Mouse (Mus musculus) embryonic facial prominence, embryonic 14.5 days (tissue): ENCODE measurements around the gene Tat. TPM values are rescaled to one million over a fixed set of nuclear protein-coding genes. Genes with fewer than 3 reads are reported as not detected.

Experiments
- ATAC-seq: fragments of 200-750 bp; cut with Nextera tagmentation; 2 replicates; pipeline ENCODE4 v1.8.0; 2017; ENCODE audit warnings: low read depth, moderate number of reproducible peaks, moderate TSS enrichment
- DNase-seq: peaks from one replicate; pipeline ENCODE4 v3.0.0-alpha.2; 2015; ENCODE audit warnings: low spot score
- H3K27ac ChIP-seq: fragments of 300-500 bp; sonication (generic); replicated peaks from 2 replicates; pipeline ENCODE4 v1.5.1; 2014; ENCODE audit warnings: low read depth, mild to moderate bottlenecking, low read length, moderate library complexity
- H3K27me3 ChIP-seq: fragments of 300-500 bp; sonication (generic); replicated peaks from 2 replicates; pipeline ENCODE4 v1.6.1; 2014; ENCODE audit warnings: low read length; ENCODE audit not compliant: control insufficient read depth, insufficient read depth
- H3K36me3 ChIP-seq: fragments of 300-500 bp; sonication (generic); 2 replicates; pipeline ENCODE4 v1.6.1; 2014; ENCODE audit warnings: low read length, mixed read lengths; ENCODE audit not compliant: control insufficient read depth, insufficient read depth
- H3K4me1 ChIP-seq: fragments of 300-500 bp; sonication (generic); 2 replicates; pipeline ENCODE4 v1.6.1; 2014; ENCODE audit warnings: antibody characterized with exemption, low read length; ENCODE audit not compliant: control insufficient read depth, insufficient read depth
- H3K4me2 ChIP-seq: fragments of 300-500 bp; sonication (generic); 2 replicates; pipeline ENCODE4 v1.6.1; 2014; ENCODE audit warnings: low read depth, mild to moderate bottlenecking, low read length, moderate library complexity, mixed read lengths
- H3K4me3 ChIP-seq: fragments of 300-500 bp; sonication (generic); 2 replicates; pipeline ENCODE4 v1.5.1; 2014; ENCODE audit warnings: low read depth, mild to moderate bottlenecking, low read length
- H3K9ac ChIP-seq: fragments of 300-500 bp; sonication (generic); 2 replicates; pipeline ENCODE4 v1.6.1; 2014; ENCODE audit warnings: low read depth, mild to moderate bottlenecking, low read length, moderate library complexity, mixed read lengths
- H3K9me3 ChIP-seq: fragments of 300-500 bp; sonication (generic); 2 replicates; pipeline ENCODE4 v1.6.1; 2016; ENCODE audit warnings: low read length; ENCODE audit not compliant: control insufficient read depth
- WGBS: fragments of 180-500 bp; shearing (Covaris S2); extraction: QIAGEN DNeasy Blood & Tissue Kit; methylation state at CpG from one replicate; pipeline ENCODE4 v1.1.7; 2014; 5-methylcytosine and 5-hydroxymethylcytosine counted together
- polyA plus RNA-seq: library from polyadenylated mRNA; unstranded; fragments of >200 nt; fragmentation: Nextera tagmentation; extraction: Ambion mirVana; gene quantifications from 2 replicates; pipeline ENCODE4 v1.2.1, GENCODE M21; 2014

Tat gene
- polyA plus RNA-seq, 1 experiment from 2014 or later: 0.08 TPM

DNA sequence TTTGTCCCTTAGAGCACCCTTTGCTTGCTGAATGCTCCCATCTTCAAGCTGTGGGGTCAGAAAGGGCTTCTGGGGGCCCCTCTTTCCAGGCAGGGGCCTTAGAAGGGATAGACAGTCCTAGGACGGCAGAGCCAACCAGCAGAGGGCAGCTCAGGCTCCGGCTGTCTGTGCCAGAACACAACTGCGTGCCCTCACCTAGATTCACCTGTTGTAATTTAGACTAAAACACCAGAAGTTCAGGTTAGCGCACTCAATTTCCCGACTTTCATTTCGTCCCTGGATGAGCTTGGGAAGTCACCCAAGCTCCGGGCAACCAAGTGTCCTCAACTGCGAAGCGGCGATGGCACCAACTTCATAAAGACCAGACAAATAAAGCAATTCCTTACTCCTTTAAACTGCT lies 21.4 kb upstream of the Tat start:
- Histone ChIP-seq H3K4me1 (no peaks in the 10 kb centered on the region), H3K4me3 (no peak overlapping the region), H3K4me2 (no peak overlapping the region), H3K9ac (no peak overlapping the region), H3K9me3 (no peaks in the 10 kb centered on the region), H3K27ac (no peak overlapping the region), H3K27me3 (peaks cover 17% of the 10 kb centered on the region), H3K36me3 (no peaks in the 10 kb centered on the region)
- ATAC-seq: no peak
- DNase-seq: no peak
- WGBS: 49% methylated on average over 10 of the region's 10 CpGs

DNA sequence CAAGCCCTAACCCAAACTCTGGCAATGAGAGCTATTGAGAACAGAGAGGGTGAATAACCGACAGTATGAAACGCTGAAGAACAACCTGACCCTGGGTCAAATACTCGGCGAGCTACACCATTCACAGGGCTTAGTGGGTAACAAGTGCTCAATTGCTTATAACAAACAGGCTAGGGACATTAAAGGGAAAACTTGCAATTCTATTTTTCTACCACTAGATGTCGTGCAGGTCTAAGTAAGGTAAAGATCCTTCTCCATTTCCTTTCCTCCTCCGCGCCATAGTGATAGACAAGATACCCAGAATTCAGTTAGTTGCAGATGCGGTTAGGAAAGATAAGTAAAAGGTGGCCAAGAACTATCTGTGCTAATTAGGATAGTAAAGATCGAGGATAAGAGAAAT lies 19.9 kb upstream of the Tat start:
- H3K4me2 ChIP-seq: no peak overlapping the region
- H3K4me3 ChIP-seq: no peak overlapping the region
- H3K27ac ChIP-seq: no peak overlapping the region
- peaks cover 17% of the 10 kb centered on the region for H3K27me3 ChIP-seq
- H3K9me3 ChIP-seq: peaks cover 3% of the 10 kb centered on the region; the same call in 1 of the 2 replicates
- 6% methylated on average over 9 of the region's 9 CpGs for WGBS
- DNase-seq (peak; percentile 60), ATAC-seq (no peak)
- H3K9ac ChIP-seq: no peak overlapping the region
- no peaks in the 10 kb centered on the region for H3K4me1 ChIP-seq
- H3K36me3 ChIP-seq: no peaks in the 10 kb centered on the region

DNA sequence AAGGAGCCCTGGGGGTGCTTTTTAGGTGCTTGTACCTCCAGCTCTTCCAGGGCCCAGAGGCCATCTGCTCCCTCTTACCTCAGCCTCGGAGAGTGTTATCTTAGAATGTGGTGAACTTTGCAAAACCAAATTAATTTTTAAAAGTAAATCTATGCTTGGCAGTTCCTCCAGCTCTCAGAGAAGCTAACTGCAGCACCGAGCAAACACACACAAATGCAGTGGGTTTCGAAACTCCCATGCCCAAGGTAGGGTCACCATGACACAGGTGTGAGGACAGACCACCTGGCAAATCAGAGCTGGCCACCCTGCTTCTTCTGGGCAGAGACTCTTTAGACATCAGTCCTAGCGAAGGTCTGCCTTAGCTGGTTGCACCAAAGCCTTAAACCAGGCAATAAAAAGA lies 17.3 kb upstream of the Tat start:
- Histone ChIP-seq H3K4me2 (no peak overlapping the region), H3K9me3 (peaks cover 13% of the 10 kb centered on the region), H3K9ac (no peak overlapping the region), H3K27me3 (peaks cover 17% of the 10 kb centered on the region), H3K27ac (no peak overlapping the region), H3K36me3 (no peaks in the 10 kb centered on the region), H3K4me3 (no peak overlapping the region), H3K4me1 (no peaks in the 10 kb centered on the region)
- 79% methylated on average over 4 of the region's 4 CpGs for WGBS
- ATAC-seq: no peak
- DNase-seq: no peak

- Histone ChIP-seq H3K4me3 (no peak overlapping the region), H3K27me3 (no peaks in the 10 kb centered on the region), H3K27ac (no peak overlapping the region), H3K36me3 (no peaks in the 10 kb centered on the region), H3K4me2 (no peak overlapping the region), H3K9ac (no peak overlapping the region), H3K9me3 (peaks cover 13% of the 10 kb centered on the region), H3K4me1 (no peaks in the 10 kb centered on the region)
- ATAC-seq: no peak
- WGBS: 71% methylated on average over 6 of the region's 6 CpGs
- no peak for DNase-seq
These were observed 10.9 kb upstream of the Tat start for GRCm38 (mm10) chr8:109979339-109979738.

DNA sequence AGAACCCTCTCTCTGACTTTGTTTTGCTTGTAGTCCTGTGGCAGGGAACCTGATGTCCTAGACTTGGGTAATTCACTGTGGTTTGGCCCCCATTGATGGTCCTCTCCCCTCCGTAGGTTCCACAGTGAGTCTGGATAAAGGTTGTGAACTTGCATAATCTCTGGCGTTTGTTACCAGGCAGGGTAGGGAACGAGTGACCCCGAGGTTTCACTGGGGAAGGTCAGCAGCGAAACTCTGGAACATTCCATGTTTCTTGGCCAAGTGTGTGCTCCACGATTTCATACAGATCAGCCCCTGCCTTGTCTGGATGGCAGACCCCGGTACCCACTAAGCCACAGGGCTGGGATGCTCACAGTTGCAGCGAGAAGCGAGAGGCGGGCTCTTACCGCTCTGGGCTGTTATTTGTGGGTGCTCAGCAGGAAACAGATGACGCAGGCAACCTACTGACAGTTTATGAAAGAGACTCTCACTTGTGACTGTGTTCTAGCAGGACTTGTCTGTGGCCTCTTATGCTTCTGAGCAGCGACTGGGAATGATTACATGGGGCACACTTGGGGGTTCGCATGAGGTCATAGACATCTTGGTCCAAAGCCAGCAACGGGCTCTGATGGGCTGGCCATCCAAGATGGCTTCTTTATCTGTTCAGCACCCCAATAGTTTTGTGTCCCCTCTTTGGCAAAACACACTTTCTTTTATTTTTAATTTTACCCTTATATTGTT lies 7.7 kb upstream of the Tat start:
- no peak for DNase-seq
- WGBS: 76% methylated on average over 15 of the region's 15 CpGs
- H3K4me2 ChIP-seq: no peak overlapping the region
- no peaks in the 10 kb centered on the region for H3K27me3 ChIP-seq
- ATAC-seq: no peak
- H3K4me3 ChIP-seq: no peak overlapping the region
- no peaks in the 10 kb centered on the region for H3K36me3 ChIP-seq
- no peak overlapping the region for H3K9ac ChIP-seq
- no peaks in the 10 kb centered on the region for H3K9me3 ChIP-seq
- H3K4me1 ChIP-seq: no peaks in the 10 kb centered on the region
- no peak overlapping the region for H3K27ac ChIP-seq

DNA sequence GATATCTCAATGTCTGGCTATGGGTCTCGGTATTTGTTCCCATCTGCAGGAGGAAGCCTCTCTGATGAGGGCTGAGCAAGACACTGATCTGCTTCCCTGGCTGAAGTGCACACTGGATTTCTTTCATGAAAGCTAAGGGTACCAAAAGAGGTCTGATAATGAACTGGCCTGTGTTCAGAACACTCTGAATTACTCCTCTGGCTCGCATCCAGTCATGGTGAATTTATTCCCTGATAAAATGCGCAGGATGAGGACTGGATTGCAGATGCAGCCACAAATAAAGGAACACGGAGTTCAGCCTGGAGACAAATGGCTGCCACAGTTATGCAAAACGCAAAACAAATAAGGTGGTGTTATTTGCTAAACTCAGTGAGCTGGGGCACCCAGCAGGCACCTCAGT lies 6.3 kb upstream of the Tat start:
- WGBS: 29% methylated on average over 5 of the region's 5 CpGs
- no peak overlapping the region for H3K4me3 ChIP-seq
- H3K27ac ChIP-seq: no peak overlapping the region
- H3K9ac ChIP-seq: no peak overlapping the region
- H3K4me1 ChIP-seq: no peaks in the 10 kb centered on the region
- no peaks in the 10 kb centered on the region for H3K9me3 ChIP-seq
- no peak for ATAC-seq
- no peak overlapping the region for H3K4me2 ChIP-seq
- no peaks in the 10 kb centered on the region for H3K36me3 ChIP-seq
- H3K27me3 ChIP-seq: no peaks in the 10 kb centered on the region
- peak; percentile 37 for DNase-seq

- Histone ChIP-seq H3K27ac (no peak overlapping the region), H3K27me3 (no peaks in the 10 kb centered on the region), H3K4me1 (no peaks in the 10 kb centered on the region), H3K9ac (no peak overlapping the region), H3K36me3 (no peaks in the 10 kb centered on the region), H3K4me2 (no peak overlapping the region), H3K4me3 (no peak overlapping the region), H3K9me3 (no peaks in the 10 kb centered on the region)
- 49% methylated on average over 7 of the region's 7 CpGs for WGBS
- DNase-seq (no peak), ATAC-seq (no peak)
These were observed 3.9 kb upstream of the Tat start for GRCm38 (mm10) chr8:109986384-109986783.

DNA sequence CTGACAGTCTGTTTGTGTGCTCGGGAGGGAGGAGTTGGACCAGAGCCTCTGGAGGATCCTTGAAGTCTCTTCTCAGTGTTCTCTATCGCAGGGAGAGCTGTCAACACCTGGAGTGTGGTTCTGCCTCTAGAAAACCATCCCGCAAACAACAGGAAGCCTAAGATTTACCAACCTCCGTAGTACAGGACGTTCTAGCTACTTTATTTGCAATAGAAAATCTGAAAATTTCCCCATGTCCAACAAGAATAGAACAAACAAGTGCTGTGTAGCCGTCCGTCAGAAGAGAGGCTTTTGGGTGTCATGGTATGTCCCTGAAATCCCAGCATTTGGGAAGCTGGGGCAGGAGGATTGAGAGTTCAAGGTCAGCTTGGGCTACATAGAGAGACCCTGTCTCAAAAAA lies 2.5 kb upstream of the Tat start:
- Histone ChIP-seq H3K4me3 (no peak overlapping the region), H3K36me3 (no peaks in the 10 kb centered on the region), H3K9ac (no peak overlapping the region), H3K27me3 (no peaks in the 10 kb centered on the region), H3K4me2 (no peak overlapping the region), H3K4me1 (no peaks in the 10 kb centered on the region), H3K27ac (no peak overlapping the region), H3K9me3 (no peaks in the 10 kb centered on the region)
- WGBS: 74% methylated on average over 7 of the region's 7 CpGs
- ATAC-seq: no peak
- DNase-seq: no peak

DNA sequence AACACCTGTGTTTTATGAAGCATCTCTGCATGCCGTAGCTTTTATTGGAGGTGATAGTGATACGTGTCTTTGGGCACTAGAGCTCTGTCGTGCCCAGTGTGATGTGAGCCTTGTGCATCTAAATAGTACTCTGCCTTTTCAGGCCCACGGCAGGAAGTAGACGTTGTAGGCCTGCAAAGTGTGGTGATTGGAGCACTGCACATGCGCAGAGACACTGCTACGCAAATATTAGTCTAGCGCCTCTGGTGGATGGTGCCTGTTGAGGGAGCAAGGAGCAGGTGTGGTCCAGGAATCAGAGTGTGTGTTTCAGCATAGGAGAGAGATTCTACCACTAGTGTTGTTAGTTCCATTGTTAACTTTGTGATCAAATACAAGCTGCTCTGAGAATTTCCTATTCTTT lies 1.1 kb upstream of the Tat start:
- 87% methylated on average over 8 of the region's 8 CpGs for WGBS
- Histone ChIP-seq H3K9me3 (no peaks in the 10 kb centered on the region), H3K27me3 (no peaks in the 10 kb centered on the region), H3K4me1 (no peaks in the 10 kb centered on the region), H3K27ac (no peak overlapping the region), H3K4me3 (no peak overlapping the region), H3K9ac (no peak overlapping the region), H3K4me2 (no peak overlapping the region), H3K36me3 (no peaks in the 10 kb centered on the region)
- no peak for ATAC-seq
- no peak for DNase-seq
